ENCODE assay signal across 9 mouse cellular contexts in genomic region chr2:163643576-163643971, GRCm38 (mm10). TPM values are rescaled to one million over a fixed set of nuclear protein-coding genes. Genes with fewer than 3 reads are reported as not detected.
DNase-seq lines count a peak whose midpoint lies in the region; ATAC-seq and TF ChIP-seq lines count a peak whose summit lies in the region.
"Had no signal": no experiment of that assay in that cellular context is flagged by ENCODE, and none has a peak within 500 bp of the region (broad histone marks: within the 10 kb centered on the region; RNA-seq: fewer than 3 reads in every experiment).

No protein-coding gene starts in this region.

- H3K27me3 ChIP-seq in spleen, adult 2 months (ENCODE audit: control insufficient read depth, insufficient read depth, low read length), result no peaks in the 10 kb centered on the region
- H3K27me3 ChIP-seq in forebrain, embryonic 11.5 days (ENCODE audit: control insufficient read depth, insufficient read depth, low read length), result no peaks in the 10 kb centered on the region
- no peaks in the 10 kb centered on the region for H3K27me3 ChIP-seq in limb, embryonic 14.5 days (ENCODE audit: control insufficient read depth, insufficient read depth, low read length)
- H3K27me3 ChIP-seq in stomach, embryonic 15.5 days (replicated peaks), result no peaks in the 10 kb centered on the region

- peak overlapping the region; percentile 100 for H3K27ac ChIP-seq in spleen, adult 2 months (ENCODE audit: insufficient read depth, low read length)
- H3K27ac ChIP-seq in forebrain, embryonic 11.5 days (ENCODE audit: low read depth, low read length), result 0 out of 2 replicates have a peak overlapping the region, but pooled peaks have one; percentile 94
- H3K27ac ChIP-seq in limb, embryonic 14.5 days (replicated peaks; ENCODE audit: low read depth, low read length), result no peak overlapping the region
- H3K27ac ChIP-seq in stomach, embryonic 15.5 days, result peak overlapping the region; percentile 99; the same call in 1 of the 2 replicates

- H3K4me3 ChIP-seq in spleen, adult 2 months (ENCODE audit: extremely low read depth, insufficient read depth, insufficient read length), result peak overlapping the region; percentile 94
- H3K4me3 ChIP-seq in forebrain, embryonic 11.5 days (ENCODE audit: low read depth, low read length), result peak overlapping the region; percentile 71
- peak overlapping the region; percentile 84 for H3K4me3 ChIP-seq in limb, embryonic 14.5 days (replicated peaks; ENCODE audit: low read length)
- peak overlapping the region; percentile 96 for H3K4me3 ChIP-seq in stomach, embryonic 15.5 days (replicated peaks)

- H3K36me3 ChIP-seq in spleen, adult 2 months (ENCODE audit: control insufficient read depth, insufficient read depth, low read length), result peaks cover 24% of the 10 kb centered on the region
- H3K36me3 ChIP-seq in forebrain, embryonic 11.5 days (ENCODE audit: control insufficient read depth, insufficient read depth, low read length), result no peaks in the 10 kb centered on the region
- peaks cover 8% of the 10 kb centered on the region; the same call in 1 of the 2 replicates for H3K36me3 ChIP-seq in limb, embryonic 14.5 days (ENCODE audit: control insufficient read depth, insufficient read depth, low read length)
- H3K36me3 ChIP-seq in stomach, embryonic 15.5 days, result no peaks in the 10 kb centered on the region

- 1% methylated on average over 2 of the region's 2 CpGs for WGBS in spleen, adult 2 months
- WGBS in forebrain, embryonic 11.5 days, result 78% methylated on average over 2 of the region's 2 CpGs
- WGBS in limb, embryonic 14.5 days, result 69% methylated on average over 2 of the region's 2 CpGs
- WGBS in stomach, embryonic 15.5 days, result 62% methylated on average over 2 of the region's 2 CpGs

- peaks cover 16% of the 10 kb centered on the region for H3K4me1 ChIP-seq in spleen, adult 2 months (ENCODE audit: control insufficient read depth, insufficient read depth, insufficient read length)
- peaks cover 5% of the 10 kb centered on the region for H3K4me1 ChIP-seq in forebrain, embryonic 11.5 days (replicated peaks; ENCODE audit: control insufficient read depth, insufficient read depth, low read length)
- peaks cover 6% of the 10 kb centered on the region; the same call in 1 of the 2 replicates for H3K4me1 ChIP-seq in limb, embryonic 14.5 days (ENCODE audit: control insufficient read depth, insufficient read depth, low read length)
- H3K4me1 ChIP-seq in stomach, embryonic 15.5 days, result peaks cover 25% of the 10 kb centered on the region; the same call in 1 of the 2 replicates

- peak overlapping the region; percentile 87; the same call in 1 of the 2 replicates for H3K9ac ChIP-seq in forebrain, embryonic 11.5 days (ENCODE audit: low read length)
- 0 out of 2 replicates have a peak overlapping the region, but pooled peaks have one; percentile 91 for H3K9ac ChIP-seq in limb, embryonic 14.5 days (ENCODE audit: low read depth, low read length, severe bottlenecking)
- peak overlapping the region; percentile 90; the same call in 1 of the 2 replicates for H3K9ac ChIP-seq in stomach, embryonic 15.5 days

- H3K9me3 ChIP-seq in forebrain, embryonic 11.5 days (ENCODE audit: control insufficient read depth, low read length), result no peaks in the 10 kb centered on the region
- no peaks in the 10 kb centered on the region for H3K9me3 ChIP-seq in limb, embryonic 14.5 days (ENCODE audit: control insufficient read depth, low read length)
- no peaks in the 10 kb centered on the region for H3K9me3 ChIP-seq in stomach, embryonic 15.5 days

- ATAC-seq in forebrain, embryonic 11.5 days (replicated peaks; ENCODE audit: low FRiP score), result no peak
- ATAC-seq in limb, embryonic 14.5 days (ENCODE audit: low FRiP score, low read depth), result no peak
- no peak for ATAC-seq in stomach, embryonic 15.5 days (ENCODE audit: insufficient read depth, low FRiP score, low read depth)

- intact Hi-C loops in left cerebral cortex, postnatal 25 days (cut with DNase I), result no loop called here

- no peak for DNase-seq in spleen, adult 2 months (ENCODE audit: low read depth in 1 of 2, low spot score in 2 of 2)
- DNase-seq in spleen, adult 18-20 months, result no peak
- no peak for DNase-seq in forebrain, embryonic 11.5 days (ENCODE audit: low spot score)
- no peak for DNase-seq in limb, embryonic 14.5 days (ENCODE audit: low spot score)
- DNase-seq in thymus, postnatal 25 days, result no peak
- DNase-seq in layer of hippocampus, postnatal 14 days (ENCODE audit: low spot score in 2 of 2), result no peak
- DNase-seq in left cerebral cortex, postnatal 25 days (ENCODE audit: low spot score in 2 of 2), result no peak
- DNase-seq: cerebellum, adult 8-10 months had no signal

- no peak; the same call in 1 of the 2 replicates for TF ChIP-seq POLR2A in spleen, adult 2 months (IDR thresholded peaks at IDR 0.05; ENCODE audit: low read depth, low read length)
- no peak for TF ChIP-seq POLR2A in limb, embryonic 14.5 days (IDR thresholded peaks at IDR 0.05; ENCODE audit: borderline replicate concordance, extremely low read depth, insufficient read depth, insufficient read length)

- TF ChIP-seq CTCF in spleen, adult 2 months (IDR thresholded peaks at IDR 0.05; ENCODE audit: extremely low read depth, insufficient read depth, insufficient read length, insufficient replicate concordance), result no peak

- H3K4me2 ChIP-seq in forebrain, embryonic 11.5 days (ENCODE audit: low read depth, low read length, severe bottlenecking), result peak overlapping the region; percentile 72
- peak overlapping the region; percentile 52 for H3K4me2 ChIP-seq in limb, embryonic 14.5 days (replicated peaks; ENCODE audit: low read depth, low read length, severe bottlenecking)
- peak overlapping the region; percentile 49 for H3K4me2 ChIP-seq in stomach, embryonic 15.5 days

RNA-seq across cellular contexts. Expression of gene Serinc3, which starts 1.4 kb away (rescaled TPM):
- 400 and 443 TPM in 2 replicates for polyA plus RNA-seq in spleen, adult 2 months (2012; rRNA removed)
- 28.9 and 30.7 TPM in 2 replicates for polyA plus RNA-seq in forebrain, embryonic 11.5 days (2014; fragmentation: Nextera tagmentation; extraction: Ambion mirVana)
- 99.5 and 114 TPM in 2 replicates for polyA plus RNA-seq in limb, embryonic 14.5 days (2012; rRNA removed)
- polyA plus RNA-seq in limb, embryonic 14.5 days (2014; fragmentation: Nextera tagmentation; extraction: Ambion mirVana), result 40.5 and 43.4 TPM in 2 replicates
- 46.3 and 49.1 TPM in 2 replicates for polyA plus RNA-seq in stomach, embryonic 15.5 days (2015; fragmentation: Nextera tagmentation; extraction: Ambion mirVana)
- total RNA-seq in layer of hippocampus, postnatal 14 days (2021), result 100 to 1,000 TPM; 209 to 218 TPM
- 100 to 1,000 TPM; 243 to 244 TPM for total RNA-seq in left cerebral cortex, postnatal 25 days (2021)

RNA-seq across cellular contexts. Expression of gene Pkig, which starts 14.6 kb away (rescaled TPM):
- 138 and 179 TPM in 2 replicates for polyA plus RNA-seq in spleen, adult 2 months (2012; rRNA removed)
- polyA plus RNA-seq in forebrain, embryonic 11.5 days (2014; fragmentation: Nextera tagmentation; extraction: Ambion mirVana), result 189 and 193 TPM in 2 replicates
- 76.1 and 85.2 TPM in 2 replicates for polyA plus RNA-seq in limb, embryonic 14.5 days (2012; rRNA removed)
- polyA plus RNA-seq in limb, embryonic 14.5 days (2014; fragmentation: Nextera tagmentation; extraction: Ambion mirVana), result 126 and 133 TPM in 2 replicates
- polyA plus RNA-seq in stomach, embryonic 15.5 days (2015; fragmentation: Nextera tagmentation; extraction: Ambion mirVana), result 105 and 117 TPM in 2 replicates
- 10 to 100 TPM; 70.9 to 71.8 TPM for total RNA-seq in layer of hippocampus, postnatal 14 days (2021)
- 100 to 1,000 TPM; 132 to 133 TPM for total RNA-seq in left cerebral cortex, postnatal 25 days (2021)

RNA-seq across cellular contexts. Expression of gene Ttpal, which starts 41.5 kb away (rescaled TPM):
- 57.9 and 67.7 TPM in 2 replicates for polyA plus RNA-seq in spleen, adult 2 months (2012; rRNA removed)
- polyA plus RNA-seq in forebrain, embryonic 11.5 days (2014; fragmentation: Nextera tagmentation; extraction: Ambion mirVana), result 43.5 and 45.4 TPM in 2 replicates
- polyA plus RNA-seq in limb, embryonic 14.5 days (2012; rRNA removed), result 25.3 and 29.6 TPM in 2 replicates
- polyA plus RNA-seq in limb, embryonic 14.5 days (2014; fragmentation: Nextera tagmentation; extraction: Ambion mirVana), result 48.0 and 52.6 TPM in 2 replicates
- 26.2 and 26.9 TPM in 2 replicates for polyA plus RNA-seq in stomach, embryonic 15.5 days (2015; fragmentation: Nextera tagmentation; extraction: Ambion mirVana)
- total RNA-seq in layer of hippocampus, postnatal 14 days (2021), result 10 to 100 TPM; 53.1 to 57.6 TPM
- 10 to 100 TPM; 69.4 to 71.3 TPM for total RNA-seq in left cerebral cortex, postnatal 25 days (2021)
